Mouse (Mus musculus) G1E (cell line): ENCODE measurements around the gene Specc1l.

Source experiments
- CTCF ChIP-seq: IDR thresholded peaks from 2 replicates; pipeline ENCODE4 v1.5.1; 2012; ENCODE audit warnings: low read depth, low read length, inconsistent platforms, mixed read lengths
- GATA1 ChIP-seq: IDR thresholded peaks from 2 replicates; pipeline ENCODE4 v1.6.1; 2012; ENCODE audit warnings: borderline replicate concordance, low read length, inconsistent platforms, mixed read lengths

GRCm38 (mm10) chr10:75299785-75300418, 88.0 kb downstream of the Specc1l start:
- TF ChIP-seq CTCF (no peak), GATA1 (no peak)
